Mouse (Mus musculus): ENCODE results near the gene Rasgrp3. TPM values are rescaled to one million over a fixed set of nuclear protein-coding genes. Genes with fewer than 3 reads are reported as not detected.

The Rasgrp3 gene
- polyA plus RNA-seq, 1 experiment from 2014 or later = 5.1 TPM

DNA sequence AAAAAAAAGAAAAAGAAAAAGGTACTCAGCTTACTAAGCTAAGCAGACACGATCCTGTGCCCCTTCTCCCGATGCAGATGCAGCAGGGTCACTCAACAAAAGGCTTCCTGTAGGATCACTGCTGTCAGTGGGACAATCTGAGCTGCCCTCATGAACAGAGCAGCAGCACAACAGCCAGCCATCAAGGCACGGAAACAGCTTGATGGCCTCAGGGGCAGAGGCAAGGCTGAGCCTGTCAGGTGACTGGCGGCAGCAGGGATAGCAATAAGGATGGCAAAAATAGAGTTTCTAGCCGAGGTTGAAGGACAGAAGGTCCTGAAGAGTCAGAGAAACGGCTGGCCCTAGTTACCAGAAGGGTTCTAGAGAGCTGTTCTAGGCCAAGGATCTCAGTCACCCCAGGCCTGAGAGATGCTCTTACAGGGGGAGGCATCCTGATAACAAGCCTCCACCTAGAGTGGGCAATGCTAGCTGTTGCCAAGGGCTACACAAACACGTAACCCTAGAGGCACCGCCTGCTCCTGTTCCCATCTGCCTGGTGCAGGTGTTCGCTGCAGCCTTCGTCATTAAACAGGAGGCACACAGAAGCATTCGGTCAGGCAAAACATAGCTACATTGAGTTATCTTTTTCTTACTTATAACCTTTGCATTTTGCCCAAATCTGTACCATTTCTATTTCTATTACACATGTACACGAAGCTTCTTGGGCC, 98.8 kb downstream of the Rasgrp3 start:
- Histone ChIP-seq H3K4me2 (replicated peaks) (no peak overlapping the region), H3K36me3 (peaks cover 20% of the 10 kb centered on the region), H3K4me3 (no peak overlapping the region), H3K27ac (replicated peaks) (no peak overlapping the region), H3K9ac (replicated peaks) (no peak overlapping the region), H3K27me3 (no peaks in the 10 kb centered on the region), H3K9me3 (no peaks in the 10 kb centered on the region), H3K4me1 (no peaks in the 10 kb centered on the region)
- WGBS = 80% methylated on average over 12 of the region's 12 CpGs
- no peak for ATAC-seq (replicated peaks)

DNA sequence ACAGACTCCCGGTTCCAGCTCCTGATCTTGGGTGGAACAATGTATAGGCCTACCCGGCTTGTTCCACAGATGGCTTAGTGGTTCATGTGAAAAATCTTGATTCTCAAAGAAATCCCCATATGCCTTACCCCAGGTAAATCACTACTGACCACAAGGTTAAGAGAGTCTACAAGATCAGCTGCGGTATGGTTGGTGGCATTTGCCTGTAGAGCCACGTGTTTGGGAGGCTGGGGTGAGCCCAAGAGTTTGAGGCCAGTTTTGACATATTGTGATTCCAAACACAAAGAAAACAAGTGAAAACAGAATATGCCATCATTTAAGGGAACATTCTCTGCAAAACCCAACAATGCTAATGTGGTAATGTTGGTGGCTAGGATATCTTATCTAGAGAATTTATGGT, 99.9 kb downstream of the Rasgrp3 start:
- H3K4me2 ChIP-seq (replicated peaks) = no peak overlapping the region
- H3K4me3 ChIP-seq = no peak overlapping the region
- no peak for ATAC-seq (replicated peaks)
- no peaks in the 10 kb centered on the region for H3K9me3 ChIP-seq
- H3K36me3 ChIP-seq = peaks cover 21% of the 10 kb centered on the region
- no peaks in the 10 kb centered on the region for H3K27me3 ChIP-seq
- no peak overlapping the region for H3K27ac ChIP-seq (replicated peaks)
- no peaks in the 10 kb centered on the region for H3K4me1 ChIP-seq
- WGBS = 92% methylated on average over 4 of the region's 4 CpGs
- H3K9ac ChIP-seq (replicated peaks) = no peak overlapping the region

GRCm38 (mm10) chr17:75536396-75537049, 100.8 kb downstream of the Rasgrp3 start:
- Histone ChIP-seq H3K27me3 (no peaks in the 10 kb centered on the region), H3K9ac (replicated peaks) (no peak overlapping the region), H3K36me3 (peaks cover 22% of the 10 kb centered on the region), H3K4me2 (replicated peaks) (no peak overlapping the region), H3K4me1 (no peaks in the 10 kb centered on the region), H3K4me3 (no peak overlapping the region), H3K27ac (replicated peaks) (no peak overlapping the region), H3K9me3 (no peaks in the 10 kb centered on the region)
- ATAC-seq (replicated peaks) = peak; percentile 80; the same call in 1 of the 2 replicates
- 52% methylated on average over 6 of the region's 6 CpGs for WGBS

- Histone ChIP-seq H3K9ac (replicated peaks) (no peak overlapping the region), H3K4me3 (no peak overlapping the region), H3K36me3 (peaks cover 27% of the 10 kb centered on the region), H3K27me3 (no peaks in the 10 kb centered on the region), H3K27ac (replicated peaks) (no peak overlapping the region), H3K9me3 (no peaks in the 10 kb centered on the region), H3K4me2 (replicated peaks) (no peak overlapping the region), H3K4me1 (no peaks in the 10 kb centered on the region)
- 86% methylated on average over 7 of the region's 7 CpGs for WGBS
- ATAC-seq (replicated peaks) = no peak
These were observed 101.4 kb downstream of the Rasgrp3 start for GRCm38 (mm10) chr17:75537050-75537445.

- no peaks in the 10 kb centered on the region for H3K27me3 ChIP-seq
- 96% methylated on average over 12 of the region's 12 CpGs for WGBS
These were observed 102.7 kb downstream of the Rasgrp3 start for GRCm38 (mm10) chr17:75538431-75538830.

DNA sequence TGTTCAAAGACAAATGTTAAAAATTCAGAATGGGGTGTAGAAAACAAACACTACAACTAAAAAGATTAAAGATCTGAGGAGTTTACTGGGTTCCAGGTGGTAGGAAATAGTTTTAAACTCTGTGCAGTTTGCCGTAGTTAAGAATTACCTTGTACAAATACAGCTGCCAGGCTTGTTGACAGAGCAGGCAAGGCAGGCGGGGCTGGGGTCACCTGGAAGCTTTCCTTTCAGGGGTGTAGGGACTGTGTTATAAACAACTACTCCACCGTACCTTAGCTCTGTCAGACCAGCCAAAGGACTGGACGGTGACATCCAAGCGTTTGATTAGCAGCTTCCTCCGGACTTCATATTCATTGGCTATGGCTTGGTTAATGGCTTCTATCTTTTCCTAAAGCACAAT, 103.4 kb downstream of the Rasgrp3 start:
- H3K36me3 ChIP-seq = peaks cover 35% of the 10 kb centered on the region
- H3K4me2 ChIP-seq (replicated peaks) = no peak overlapping the region
- H3K9ac ChIP-seq (replicated peaks) = no peak overlapping the region
- H3K27me3 ChIP-seq = no peaks in the 10 kb centered on the region
- H3K9me3 ChIP-seq = no peaks in the 10 kb centered on the region
- no peak overlapping the region for H3K27ac ChIP-seq (replicated peaks)
- 97% methylated on average over 6 of the region's 6 CpGs for WGBS
- ATAC-seq (replicated peaks) = no peak
- no peak overlapping the region for H3K4me3 ChIP-seq
- H3K4me1 ChIP-seq = no peaks in the 10 kb centered on the region

More at GRCm38 (mm10) chr17:75538431-75538830, 102.7 kb downstream of the Rasgrp3 start:
- Histone ChIP-seq H3K9ac (replicated peaks) (no peak overlapping the region), H3K4me1 (no peaks in the 10 kb centered on the region), H3K4me3 (no peak overlapping the region), H3K9me3 (no peaks in the 10 kb centered on the region), H3K27ac (replicated peaks) (no peak overlapping the region), H3K36me3 (peaks cover 29% of the 10 kb centered on the region), H3K4me2 (replicated peaks) (no peak overlapping the region)
- no peak for ATAC-seq (replicated peaks)

- H3K4me3 ChIP-seq = no peak overlapping the region
- no peak overlapping the region for H3K4me2 ChIP-seq (replicated peaks)
- H3K9ac ChIP-seq (replicated peaks) = no peak overlapping the region
- peaks cover 42% of the 10 kb centered on the region for H3K36me3 ChIP-seq
- no peak overlapping the region for H3K27ac ChIP-seq (replicated peaks)
- no peaks in the 10 kb centered on the region for H3K27me3 ChIP-seq
- 87% methylated on average over 5 of the region's 5 CpGs for WGBS
- ATAC-seq (replicated peaks) = no peak
- H3K4me1 ChIP-seq = no peaks in the 10 kb centered on the region
- H3K9me3 ChIP-seq = no peaks in the 10 kb centered on the region
These were observed 104.1 kb downstream of the Rasgrp3 start for GRCm38 (mm10) chr17:75539841-75540240.

GRCm38 (mm10) chr17:75543434-75543833, 107.7 kb downstream of the Rasgrp3 start:
- no peak overlapping the region for H3K27ac ChIP-seq (replicated peaks)
- H3K27me3 ChIP-seq = no peaks in the 10 kb centered on the region
- H3K9me3 ChIP-seq = no peaks in the 10 kb centered on the region
- peaks cover 47% of the 10 kb centered on the region for H3K36me3 ChIP-seq
- no peak for ATAC-seq (replicated peaks)
- H3K4me3 ChIP-seq = no peak overlapping the region
- H3K4me1 ChIP-seq = no peaks in the 10 kb centered on the region
- H3K4me2 ChIP-seq (replicated peaks) = no peak overlapping the region
- H3K9ac ChIP-seq (replicated peaks) = no peak overlapping the region
- 94% methylated on average over 7 of the region's 7 CpGs for WGBS

DNA sequence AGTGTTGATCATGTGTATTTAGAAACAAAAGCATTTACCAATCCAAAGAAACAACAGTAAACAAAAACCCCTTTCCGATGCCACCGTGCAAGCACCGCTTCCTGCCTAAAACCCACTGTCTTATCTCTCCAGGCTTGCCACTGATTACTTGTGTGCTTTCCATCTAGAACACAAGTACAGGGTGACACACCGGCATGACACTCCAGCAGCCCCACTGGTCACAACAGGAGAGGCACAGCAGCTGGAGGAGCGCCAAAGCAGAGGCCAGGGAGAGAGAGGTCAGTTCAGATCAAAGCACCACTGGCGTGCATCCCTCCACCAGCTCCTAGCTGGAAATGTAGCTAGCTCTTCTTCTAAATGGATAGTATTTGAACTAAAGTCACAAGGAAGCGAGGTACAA, 108.6 kb downstream of the Rasgrp3 start:
- Histone ChIP-seq H3K4me3 (no peak overlapping the region), H3K4me2 (replicated peaks) (no peak overlapping the region), H3K36me3 (peaks cover 39% of the 10 kb centered on the region), H3K27ac (replicated peaks) (no peak overlapping the region), H3K4me1 (peaks cover 2% of the 10 kb centered on the region; the same call in 1 of the 2 replicates), H3K9me3 (no peaks in the 10 kb centered on the region), H3K27me3 (no peaks in the 10 kb centered on the region), H3K9ac (replicated peaks) (no peak overlapping the region)
- ATAC-seq (replicated peaks) = no peak
- WGBS = 88% methylated on average over 7 of the region's 7 CpGs

GRCm38 (mm10) chr17:75550771-75551413, 115.2 kb downstream of the Rasgrp3 start:
- Histone ChIP-seq H3K9me3 (no peaks in the 10 kb centered on the region), H3K27me3 (no peaks in the 10 kb centered on the region), H3K9ac (replicated peaks) (peak overlapping the region; percentile 74), H3K36me3 (peaks cover 7% of the 10 kb centered on the region), H3K4me2 (replicated peaks) (peak overlapping the region; percentile 69), H3K4me1 (peaks cover 18% of the 10 kb centered on the region), H3K27ac (replicated peaks) (no peak overlapping the region), H3K4me3 (peak overlapping the region; percentile 81)
- 41% methylated on average over 11 of the region's 11 CpGs for WGBS
- ATAC-seq (replicated peaks) = peak; percentile 6

- peak within 1 kb of the TSS; percentile 81 for H3K4me3 ChIP-seq
- H3K9me3 ChIP-seq = no peaks in the 10 kb centered on the region
- WGBS = under 1% methylated on average over 56 of the region's 56 CpGs
- peak within 1 kb of the TSS; percentile 74 for H3K9ac ChIP-seq (replicated peaks)
- ATAC-seq (replicated peaks) = peak; percentile 99
- H3K4me2 ChIP-seq (replicated peaks) = peak within 1 kb of the TSS; percentile 69
- H3K27ac ChIP-seq (replicated peaks) = peak within 1 kb of the TSS; percentile 60
- H3K36me3 ChIP-seq = peaks cover 3% of the 10 kb centered on the region; the same call in 1 of the 2 replicates
- no peaks in the 10 kb centered on the region for H3K27me3 ChIP-seq
- H3K4me1 ChIP-seq = peaks cover 18% of the 10 kb centered on the region
These were observed 116.1 kb downstream of the Rasgrp3 start, which contains the start of gene Fam98a for GRCm38 (mm10) chr17:75551512-75552400. Gene Fam98a (minus strand): TSS chr17:75551946.

Measured in forebrain, embryonic 15.5 days (tissue).